Mouse (Mus musculus): ENCODE measurements at regions not wholly inside any gene's neighbourhood (a gene's known extent, or its start where the extent isn't known, plus 50 kb on each side); places are given as distances from the start of the nearest gene placed in this dataset.
"Not testable (repeated sequence)": the region's sequence is repeated elsewhere in the genome, so short reads cannot be mapped to it uniquely, and the experiment has no call there.

DNA sequence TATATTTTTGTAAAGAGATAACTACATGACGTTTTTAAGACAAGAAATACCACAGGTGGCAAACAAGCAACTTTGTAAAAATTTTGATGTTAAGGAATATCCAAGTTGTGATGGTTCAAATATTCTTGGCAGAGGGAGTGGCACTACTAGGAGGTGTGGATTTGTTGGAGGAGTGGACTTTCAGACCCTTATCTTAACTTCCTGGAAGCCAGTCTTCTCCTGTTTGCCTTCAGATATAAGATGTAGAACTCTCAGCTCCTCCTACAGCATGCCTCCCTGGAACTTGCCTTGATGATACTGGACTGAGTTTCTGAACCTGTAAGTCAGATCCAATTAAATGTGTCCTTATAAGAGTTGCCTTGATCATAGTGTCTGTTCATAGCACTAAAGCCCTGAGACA, 175.5 kb downstream of the Serpinb8 start:
- no peak for ATAC-seq
- H3K9me3 ChIP-seq (ENCODE audit: low read length) = no peaks in the 10 kb centered on the region
- no peak for DNase-seq
- no peaks in the 10 kb centered on the region for H3K27me3 ChIP-seq (ENCODE audit: insufficient read depth, low read length)
- H3K27ac ChIP-seq (ENCODE audit: low read depth, low read length) = no peak overlapping the region
- no peak overlapping the region for H3K4me3 ChIP-seq (ENCODE audit: low read depth, low read length)
- WGBS = 79% methylated on average over 1 of the region's 1 CpGs
- TF ChIP-seq CTCF (IDR thresholded peaks at IDR 0.05; ENCODE audit: low read depth) = no peak
- H3K9ac ChIP-seq = no peak overlapping the region
- no peaks in the 10 kb centered on the region for H3K4me1 ChIP-seq (ENCODE audit: insufficient read depth)
- H3K4me2 ChIP-seq (ENCODE audit: low read depth) = no peak overlapping the region
- H3K36me3 ChIP-seq (ENCODE audit: insufficient read depth) = no peaks in the 10 kb centered on the region

GRCm38 (mm10) chr1:107767198-107767947, 177.6 kb downstream of the Serpinb8 start:
- TF ChIP-seq CTCF (IDR thresholded peaks at IDR 0.05; ENCODE audit: low read depth) = no peak
- no peak for ATAC-seq
- H3K4me2 ChIP-seq (ENCODE audit: low read depth) = no peak overlapping the region
- DNase-seq = peak; percentile 10
- H3K27me3 ChIP-seq (ENCODE audit: insufficient read depth, low read length) = no peaks in the 10 kb centered on the region
- no peak overlapping the region for H3K4me3 ChIP-seq (ENCODE audit: low read depth, low read length)
- no peaks in the 10 kb centered on the region for H3K9me3 ChIP-seq (ENCODE audit: low read length)
- H3K4me1 ChIP-seq (ENCODE audit: insufficient read depth) = no peaks in the 10 kb centered on the region
- no peak overlapping the region for H3K27ac ChIP-seq (ENCODE audit: low read depth, low read length)
- 62% methylated on average over 4 of the region's 4 CpGs for WGBS
- H3K9ac ChIP-seq = no peak overlapping the region
- H3K36me3 ChIP-seq (ENCODE audit: insufficient read depth) = no peaks in the 10 kb centered on the region

DNA sequence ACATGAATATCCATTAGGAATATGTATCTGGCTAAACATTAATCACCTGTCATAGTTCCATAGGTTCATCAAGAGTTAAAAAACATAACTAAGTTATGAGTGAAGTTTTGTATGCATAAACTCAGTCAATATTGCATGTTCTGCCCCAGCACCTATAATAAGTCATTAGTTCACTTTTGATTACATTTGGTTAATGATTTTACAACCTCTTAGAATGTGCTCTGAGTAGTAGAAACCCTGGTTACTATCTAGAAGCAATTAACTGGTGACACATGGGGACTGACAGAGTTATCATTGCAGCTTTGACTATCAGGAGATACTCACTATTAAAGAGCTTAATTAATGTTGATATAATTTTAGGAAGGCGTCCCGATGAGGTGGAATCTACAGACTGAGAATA, 183.2 kb downstream of the Serpinb8 start:
- H3K4me1 ChIP-seq (ENCODE audit: insufficient read depth) = no peaks in the 10 kb centered on the region
- H3K4me3 ChIP-seq (ENCODE audit: low read depth, low read length) = no peak overlapping the region
- H3K9ac ChIP-seq = no peak overlapping the region
- WGBS = 82% methylated on average over 2 of the region's 2 CpGs
- no peak overlapping the region for H3K27ac ChIP-seq (ENCODE audit: low read depth, low read length)
- H3K36me3 ChIP-seq (ENCODE audit: insufficient read depth) = no peaks in the 10 kb centered on the region
- no peak for TF ChIP-seq CTCF (IDR thresholded peaks at IDR 0.05; ENCODE audit: low read depth)
- no peaks in the 10 kb centered on the region for H3K9me3 ChIP-seq (ENCODE audit: low read length)
- no peak overlapping the region for H3K4me2 ChIP-seq (ENCODE audit: low read depth)
- H3K27me3 ChIP-seq (ENCODE audit: insufficient read depth, low read length) = no peaks in the 10 kb centered on the region
- DNase-seq = no peak
- ATAC-seq = no peak

DNA sequence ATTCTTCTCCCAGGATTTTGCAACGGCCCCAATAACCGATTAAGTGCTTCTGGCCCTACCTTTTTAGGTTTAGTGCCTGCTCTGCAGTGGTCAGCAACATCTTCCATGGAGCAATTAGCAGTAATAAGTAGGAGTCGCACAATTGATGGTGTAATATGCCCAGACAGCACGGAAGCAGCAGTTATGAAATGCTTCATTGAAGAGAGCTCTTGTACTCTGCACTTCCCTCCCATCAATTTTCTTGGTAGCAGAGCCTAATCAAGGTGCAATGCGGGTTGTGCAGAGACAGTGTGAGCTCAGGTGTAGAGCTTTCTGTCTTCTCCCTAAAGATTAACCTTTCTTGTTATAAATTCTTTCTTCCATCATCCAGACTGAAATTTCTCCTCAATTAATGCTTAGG, 193.3 kb downstream of the Serpinb8 start:
- Histone ChIP-seq H3K4me1 (ENCODE audit: insufficient read depth) (no peaks in the 10 kb centered on the region), H3K4me3 (ENCODE audit: low read depth, low read length) (no peak overlapping the region), H3K9me3 (ENCODE audit: low read length) (no peaks in the 10 kb centered on the region), H3K27ac (ENCODE audit: low read depth, low read length) (no peak overlapping the region), H3K36me3 (ENCODE audit: insufficient read depth) (no peaks in the 10 kb centered on the region), H3K9ac (no peak overlapping the region), H3K27me3 (ENCODE audit: insufficient read depth, low read length) (no peaks in the 10 kb centered on the region), H3K4me2 (ENCODE audit: low read depth) (no peak overlapping the region)
- ATAC-seq = no peak
- no peak for TF ChIP-seq CTCF (IDR thresholded peaks at IDR 0.05; ENCODE audit: low read depth)
- WGBS = 76% methylated on average over 5 of the region's 5 CpGs
- no peak for DNase-seq

DNA sequence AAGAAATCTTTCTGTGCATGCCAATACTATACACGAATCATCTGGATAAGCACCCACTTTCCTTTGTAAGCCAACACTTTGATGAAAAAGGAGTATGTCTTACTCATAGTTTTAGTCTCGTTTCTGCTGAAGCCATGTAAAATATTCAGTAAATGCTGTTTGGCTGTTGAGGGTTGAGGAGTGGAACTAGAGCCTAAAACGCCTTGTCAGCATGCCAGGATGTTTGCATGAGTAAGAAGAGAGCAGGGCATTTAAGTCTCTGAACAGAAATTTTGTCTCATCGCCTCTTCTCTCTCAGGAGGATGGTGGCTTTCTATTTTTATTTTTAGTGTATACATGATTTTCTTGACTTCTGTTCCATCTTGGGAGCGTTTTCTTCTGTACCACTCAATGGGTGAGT, 216.0 kb downstream of the Serpinb8 start:
- Histone ChIP-seq H3K9ac (no peak overlapping the region), H3K9me3 (ENCODE audit: low read length) (no peaks in the 10 kb centered on the region), H3K4me2 (ENCODE audit: low read depth) (no peak overlapping the region), H3K4me3 (ENCODE audit: low read depth, low read length) (no peak overlapping the region), H3K36me3 (ENCODE audit: insufficient read depth) (no peaks in the 10 kb centered on the region), H3K4me1 (ENCODE audit: insufficient read depth) (no peaks in the 10 kb centered on the region), H3K27me3 (ENCODE audit: insufficient read depth, low read length) (no peaks in the 10 kb centered on the region), H3K27ac (ENCODE audit: low read depth, low read length) (no peak overlapping the region)
- ATAC-seq (no peak), DNase-seq (peak; percentile 23)
- TF ChIP-seq CTCF (IDR thresholded peaks at IDR 0.05; ENCODE audit: low read depth) = no peak
- 75% methylated on average over 5 of the region's 5 CpGs for WGBS

- H3K36me3 ChIP-seq (ENCODE audit: insufficient read depth); H3K4me2 ChIP-seq (ENCODE audit: low read depth); H3K9me3 ChIP-seq (ENCODE audit: low read length); H3K4me3 ChIP-seq (ENCODE audit: low read depth, low read length); H3K9ac ChIP-seq; H3K4me1 ChIP-seq (ENCODE audit: insufficient read depth); H3K27me3 ChIP-seq (ENCODE audit: insufficient read depth, low read length); ATAC-seq; H3K27ac ChIP-seq (ENCODE audit: low read depth, low read length); DNase-seq: not testable (repeated sequence)
- 91% methylated on average over 2 of the region's 2 CpGs for WGBS
Observed at GRCm38 (mm10) chr1:107807367-107807766, 217.6 kb downstream of the Serpinb8 start.

DNA sequence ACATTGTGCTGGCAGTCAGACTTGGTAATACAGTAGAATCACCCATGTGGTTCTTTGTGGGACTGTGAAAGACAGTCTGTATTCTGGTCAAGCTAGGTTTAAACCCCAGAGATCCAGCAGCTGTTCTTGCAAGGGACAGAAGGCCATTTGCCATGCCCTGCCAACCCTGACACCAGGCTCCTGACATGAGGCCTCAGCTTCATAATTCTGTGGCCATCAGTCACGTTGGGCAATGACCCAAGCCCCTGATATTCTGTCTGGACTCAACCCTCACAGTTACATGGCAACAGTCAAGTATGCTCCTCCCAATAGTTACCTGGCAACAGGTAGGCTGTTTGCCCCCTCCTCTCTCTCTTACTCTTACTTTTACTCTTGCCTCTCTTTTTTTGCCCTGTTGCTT, 221.3 kb downstream of the Serpinb8 start:
- DNase-seq (no peak), ATAC-seq (no peak)
- no peak overlapping the region for H3K4me3 ChIP-seq (ENCODE audit: low read depth, low read length)
- H3K27ac ChIP-seq (ENCODE audit: low read depth, low read length) = no peak overlapping the region
- H3K4me1 ChIP-seq (ENCODE audit: insufficient read depth) = no peaks in the 10 kb centered on the region
- H3K9me3 ChIP-seq (ENCODE audit: low read length) = no peaks in the 10 kb centered on the region
- no peak overlapping the region for H3K4me2 ChIP-seq (ENCODE audit: low read depth)
- H3K9ac ChIP-seq = no peak overlapping the region
- no peaks in the 10 kb centered on the region for H3K36me3 ChIP-seq (ENCODE audit: insufficient read depth)
- 89% methylated on average over 1 of the region's 1 CpGs for WGBS
- H3K27me3 ChIP-seq (ENCODE audit: insufficient read depth, low read length) = no peaks in the 10 kb centered on the region
- no peak for TF ChIP-seq CTCF (IDR thresholded peaks at IDR 0.05; ENCODE audit: low read depth)
